Mouse (Mus musculus) testis, adult 2 months (tissue): ENCODE results near the gene Olfr1440.

Experiments used
- CTCF ChIP-seq: fragments of 200-500 bp; IDR thresholded peaks from 2 replicates; pipeline ENCODE4 v1.5.1; 2012; ENCODE audit warnings: low read depth, mild to moderate bottlenecking, inconsistent platforms, low read length, moderate library complexity; ENCODE audit not compliant: control insufficient read depth, insufficient read depth, insufficient replicate concordance
- POLR2A ChIP-seq: fragments of 200-500 bp; IDR thresholded peaks from 2 replicates; pipeline ENCODE4 v1.6.1; 2012; ENCODE audit warnings: low read depth, mild to moderate bottlenecking, inconsistent platforms, low read length, moderate library complexity; ENCODE audit not compliant: control insufficient read depth

- TF ChIP-seq CTCF (no peak), POLR2A (no peak)
Observed at GRCm38 (mm10) chr19:12442560-12442959, 55.5 kb downstream of the Olfr1440 start.
